Mouse (Mus musculus) mature B cell (primary cell): ENCODE results near the gene Nudcd3.

Experiments
- in situ Hi-C: fragments of 300-500 bp; cut with MboI; formaldehyde crosslinking; loops from 2 replicates; pipeline ENCODE4 v1.14.3; 2019

Nudcd3 gene

GRCm38 (mm10) chr11:6178673-6179166 is 21.5 kb downstream of the Nudcd3 start:
- in situ Hi-C loops, result no loop called here

GRCm38 (mm10) chr11:6177781-6178420 is 22.3 kb downstream of the Nudcd3 start:
- in situ Hi-C loops, result no loop called here

GRCm38 (mm10) chr11:6175506-6175905 is 24.7 kb downstream of the Nudcd3 start:
- in situ Hi-C loops, result no loop called here

- in situ Hi-C loops, result no loop called here
Measured at GRCm38 (mm10) chr11:6174719-6175118, 25.5 kb downstream of the Nudcd3 start.

DNA sequence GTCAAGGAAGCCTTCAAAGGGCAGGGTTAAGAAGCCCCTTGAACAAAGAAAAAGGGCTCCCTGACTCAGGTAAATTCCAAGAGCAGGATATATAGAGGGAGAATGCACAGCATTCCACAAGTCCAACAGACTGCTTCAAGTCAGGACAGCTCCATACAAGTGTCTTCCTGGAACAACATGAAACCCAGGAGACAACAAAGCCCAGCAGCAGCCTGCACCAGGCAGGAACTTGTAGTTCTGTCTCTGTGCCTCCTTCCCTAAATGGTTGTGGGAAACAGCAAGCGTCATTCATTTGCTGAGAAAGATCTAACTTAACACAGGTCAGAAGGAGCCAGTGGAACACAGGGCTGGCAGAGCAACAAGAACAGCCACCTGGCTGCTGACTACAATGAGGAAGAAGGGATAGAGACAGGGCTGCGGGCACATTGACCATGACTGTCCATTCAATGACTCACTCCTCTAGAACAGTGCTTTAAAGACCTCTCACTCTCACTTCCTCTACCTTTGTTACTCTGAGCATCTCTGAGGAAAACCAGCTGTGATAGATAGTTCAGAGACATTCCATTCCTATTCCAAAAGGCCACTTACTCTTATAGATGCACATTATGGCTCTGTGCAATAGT is 31.1 kb downstream of the Nudcd3 start:
- in situ Hi-C loops, result no loop called here

DNA sequence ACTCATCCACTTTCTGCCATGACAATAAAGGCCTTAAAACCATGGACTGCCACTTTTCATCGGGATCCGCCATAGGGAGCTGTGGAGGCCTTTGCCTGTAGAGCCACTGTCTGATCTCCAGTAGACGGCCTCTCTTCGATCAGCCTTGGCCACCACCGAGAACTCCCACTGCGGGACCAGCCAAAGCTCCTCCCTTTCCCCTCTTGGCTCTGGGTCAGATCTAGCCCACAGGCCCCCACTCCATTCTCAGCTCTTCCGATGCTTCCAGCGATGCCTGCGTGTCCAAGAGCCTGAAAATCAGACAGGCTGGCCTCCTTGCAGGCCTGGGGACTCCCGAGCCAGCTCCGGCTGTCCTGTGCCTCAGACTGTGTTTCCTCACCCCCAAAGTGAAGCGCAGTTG is 33.9 kb downstream of the Nudcd3 start:
- in situ Hi-C loops, result no loop called here

DNA sequence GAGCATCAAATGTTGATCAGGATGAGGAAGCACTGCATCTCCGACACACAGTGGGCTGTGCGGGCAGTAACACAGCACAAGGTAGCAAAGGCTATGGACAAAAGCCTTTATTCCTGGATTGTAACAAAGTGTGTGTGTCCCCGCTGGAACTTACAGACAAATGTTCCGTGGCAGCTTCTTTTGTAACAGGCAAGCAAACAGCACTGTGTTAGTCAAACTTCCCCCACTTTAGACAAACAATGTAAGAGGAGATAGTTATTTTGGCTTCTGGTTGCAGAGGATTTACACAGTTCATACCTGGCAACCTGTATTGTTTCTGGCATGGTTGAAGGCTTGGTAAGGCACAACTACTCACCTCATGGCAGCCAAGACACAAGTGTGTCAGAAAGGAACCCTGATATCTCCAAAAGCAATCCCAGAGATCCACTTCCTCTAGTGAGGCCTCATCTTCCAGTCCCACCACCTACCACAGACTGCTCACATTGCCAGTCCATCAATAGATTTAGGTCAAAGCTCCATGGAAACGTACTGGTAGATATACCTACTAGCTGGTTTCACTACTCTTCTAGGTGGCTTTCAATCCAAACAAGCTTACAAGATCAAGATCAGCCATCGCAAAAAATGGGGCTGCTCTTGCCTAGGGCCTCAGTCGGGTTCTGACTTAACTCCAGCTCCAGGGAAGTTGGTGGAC is 34.7 kb downstream of the Nudcd3 start:
- in situ Hi-C loops, result no loop called here

DNA sequence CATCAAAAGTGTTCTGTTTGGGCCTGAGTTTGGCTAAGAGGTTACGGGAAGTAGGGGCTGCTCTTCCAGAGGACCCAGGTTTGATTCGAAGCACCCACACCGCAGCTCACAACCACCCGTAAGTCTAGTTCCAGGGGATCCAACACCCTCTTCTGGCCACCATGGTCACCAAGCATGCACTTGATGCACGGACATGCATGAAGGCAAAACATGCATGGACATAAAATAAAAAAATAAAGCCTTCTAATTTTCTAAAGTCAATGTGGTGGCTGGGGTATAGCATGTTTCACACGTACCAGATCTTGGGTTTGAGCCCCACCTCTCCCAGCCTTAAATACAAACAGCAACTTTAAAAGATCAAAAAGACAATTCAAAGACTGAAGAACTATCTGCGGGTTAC is 35.4 kb downstream of the Nudcd3 start:
- in situ Hi-C loops, result no loop called here

- in situ Hi-C loops, result no loop called here
Measured at GRCm38 (mm10) chr11:6163706-6164105, 36.5 kb downstream of the Nudcd3 start.

DNA sequence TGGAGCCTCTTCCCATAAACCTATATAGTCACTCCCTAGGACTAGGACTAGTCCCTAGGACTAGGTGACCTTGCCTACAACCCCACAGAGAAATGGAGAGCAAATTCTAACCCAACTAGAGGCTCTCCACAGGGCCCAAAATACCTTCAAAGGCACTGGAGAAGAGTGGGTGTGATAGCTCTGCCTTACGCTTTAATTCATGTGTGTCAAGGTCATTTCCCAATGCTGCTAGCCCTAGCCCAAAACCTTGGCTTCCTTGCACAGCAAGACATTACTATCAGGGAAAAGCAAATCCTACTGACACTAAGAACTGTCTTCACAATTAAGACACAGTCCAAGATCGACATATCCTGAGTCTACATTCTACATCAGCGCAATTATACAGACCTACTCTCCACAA is 37.2 kb downstream of the Nudcd3 start:
- in situ Hi-C loops, result no loop called here

DNA sequence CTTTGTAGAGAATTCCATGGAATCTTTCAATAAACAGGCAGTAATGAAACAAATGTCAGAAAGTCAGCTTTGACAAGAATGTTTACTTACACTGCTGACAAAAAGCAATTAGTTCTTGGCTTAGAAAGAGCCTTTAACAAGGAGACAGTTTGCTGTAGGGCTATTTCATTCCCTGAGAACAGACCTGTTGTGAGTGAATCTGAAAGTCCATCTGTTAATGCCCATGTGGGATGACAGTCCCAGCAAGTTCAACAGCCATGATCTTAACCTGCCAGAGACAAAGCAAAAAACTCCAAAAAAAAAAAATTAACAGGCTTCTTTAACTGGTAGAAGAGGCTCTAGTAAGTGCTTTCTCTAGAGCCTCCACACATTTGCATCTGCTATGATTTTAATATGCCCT is 38.7 kb downstream of the Nudcd3 start:
- in situ Hi-C loops, result no loop called here

DNA sequence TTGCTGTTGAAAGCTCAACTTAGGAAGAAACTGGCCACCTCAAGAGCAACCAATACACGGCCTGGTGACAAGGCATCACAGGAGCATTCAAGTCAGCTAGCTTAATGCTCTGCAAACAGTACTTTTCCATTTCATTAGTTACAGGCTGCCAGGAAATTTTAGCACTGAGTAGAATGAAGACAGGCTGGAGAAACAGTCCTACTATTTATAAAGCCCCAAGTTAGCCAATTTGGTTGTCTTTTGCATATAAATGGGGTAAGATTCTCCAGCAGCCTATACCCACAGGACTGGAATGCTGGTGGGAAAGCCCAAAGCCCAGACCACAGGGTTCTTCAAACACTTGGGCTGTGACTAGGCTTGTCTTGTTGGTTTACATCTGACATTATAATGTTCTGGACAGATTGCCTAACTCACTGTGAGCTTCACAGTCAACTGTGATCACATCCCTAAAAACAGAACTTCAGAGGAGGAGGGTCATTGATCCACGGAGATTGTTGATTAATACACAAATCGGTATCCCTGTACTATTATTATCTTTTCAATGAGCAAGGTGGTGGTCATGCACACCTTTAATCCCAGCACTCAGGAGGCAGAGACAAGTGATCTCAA is 39.4 kb downstream of the Nudcd3 start:
- in situ Hi-C loops, result no loop called here

- in situ Hi-C loops, result no loop called here
Measured at GRCm38 (mm10) chr11:6159704-6160275, 40.4 kb downstream of the Nudcd3 start.

GRCm38 (mm10) chr11:6158515-6158914 is 41.7 kb downstream of the Nudcd3 start:
- in situ Hi-C loops, result no loop called here

DNA sequence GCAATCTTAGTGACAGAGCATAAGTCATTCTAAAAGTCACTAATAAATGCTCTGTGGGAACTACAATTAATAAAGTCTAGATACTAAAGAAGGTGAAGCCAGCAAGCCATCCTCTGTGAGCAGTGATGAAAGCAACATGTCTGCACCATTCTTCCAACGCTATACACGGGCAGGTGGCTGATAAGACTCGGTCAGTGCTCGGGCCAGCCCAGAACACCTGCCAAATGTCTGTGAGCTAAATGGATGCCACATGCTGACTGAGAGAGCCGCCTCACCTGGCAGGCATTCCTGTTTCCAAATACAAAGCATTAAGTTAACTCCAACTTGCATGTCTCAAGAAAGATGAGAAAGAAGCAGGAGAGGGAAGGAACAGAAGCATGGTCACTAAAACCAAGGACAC is 43.1 kb downstream of the Nudcd3 start:
- in situ Hi-C loops, result no loop called here

GRCm38 (mm10) chr11:6156651-6157050 is 43.6 kb downstream of the Nudcd3 start:
- in situ Hi-C loops, result no loop called here

GRCm38 (mm10) chr11:6154211-6154701 is 46.0 kb downstream of the Nudcd3 start:
- in situ Hi-C loops, result no loop called here

- in situ Hi-C loops, result no loop called here
Measured at GRCm38 (mm10) chr11:6152864-6153263, 47.4 kb downstream of the Nudcd3 start.

DNA sequence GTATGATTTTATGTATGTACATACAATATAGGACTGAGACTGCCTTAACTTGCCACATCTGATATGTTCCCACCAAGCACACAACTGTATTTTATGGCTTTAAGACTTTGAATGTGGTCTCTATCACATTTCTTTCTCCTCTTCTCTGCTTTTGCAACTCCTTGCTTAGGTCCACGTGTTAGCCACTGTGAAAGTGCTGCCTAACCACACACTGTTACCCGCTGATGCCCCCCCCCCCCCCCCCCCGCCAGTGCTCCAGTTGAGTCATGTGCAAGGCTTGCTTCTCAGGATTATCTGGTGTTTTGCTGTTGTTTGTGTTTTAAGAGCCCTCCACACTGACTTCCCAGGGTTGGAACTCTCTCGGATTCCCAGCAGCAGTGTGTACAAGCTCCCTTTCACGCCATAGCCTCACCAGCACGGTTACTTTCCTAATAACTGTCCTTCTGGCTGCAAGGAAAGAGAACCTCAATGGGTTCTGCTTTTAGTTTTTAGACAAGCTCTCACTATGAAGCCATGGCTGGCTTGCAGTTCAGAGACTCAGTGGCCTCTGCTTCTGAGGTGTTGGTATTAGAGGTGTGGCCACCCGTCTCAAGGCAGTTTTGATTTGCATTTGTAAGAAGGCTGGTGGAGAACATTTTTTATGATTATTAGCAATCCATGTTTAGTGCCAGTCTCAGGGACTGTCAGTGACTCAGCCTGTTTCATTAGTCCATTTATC is 61.8 kb downstream of the Nudcd3 start:
- in situ Hi-C loops, result no loop called here

GRCm38 (mm10) chr11:6132886-6133285 is 67.3 kb downstream of the Nudcd3 start:
- in situ Hi-C loops, result no loop called here

DNA sequence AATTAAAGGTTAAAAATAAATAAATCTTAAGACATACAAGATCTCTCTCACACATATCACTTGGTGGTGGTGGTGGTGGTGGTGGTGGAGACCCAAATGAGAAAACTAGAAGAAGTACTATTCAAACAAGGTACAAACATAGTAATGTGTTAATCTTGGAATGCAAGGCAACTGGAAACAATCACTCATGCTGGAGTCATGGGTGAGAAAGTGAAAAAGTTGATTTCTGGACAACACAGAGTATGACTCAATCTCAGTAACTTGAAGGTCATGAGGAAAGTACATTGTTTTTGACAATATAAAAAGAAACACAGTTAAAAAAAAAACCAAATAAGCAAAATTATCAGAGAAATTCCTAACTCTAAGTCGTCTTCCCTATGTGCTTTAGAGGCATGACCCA is 69.6 kb downstream of the Nudcd3 start:
- in situ Hi-C loops, result no loop called here
